Mouse (Mus musculus): ENCODE data around the gene 5730522E02Rik.

The 5730522E02Rik gene

DNA sequence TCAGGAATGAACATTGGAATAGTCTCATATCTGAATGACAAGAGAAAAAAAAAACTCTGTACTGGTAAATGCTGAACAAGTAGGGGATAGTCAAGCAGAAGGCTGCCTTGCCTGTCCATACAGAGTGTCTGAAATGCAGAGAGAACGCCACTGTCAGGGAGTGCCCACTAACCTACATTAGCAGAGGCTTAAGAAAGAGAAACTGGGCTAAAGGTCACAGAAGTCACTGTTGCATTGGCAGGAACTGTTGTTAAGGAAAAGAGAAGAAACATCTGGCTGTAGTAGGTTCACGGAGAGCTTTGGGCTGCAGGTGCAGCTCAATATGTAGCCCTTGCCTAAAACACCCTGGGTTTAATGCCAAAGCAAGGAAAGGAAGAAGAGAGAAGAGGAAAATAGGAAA is 82.2 kb downstream of the 5730522E02Rik start:
- no peak for DNase-seq (ENCODE audit: low spot score)

DNA sequence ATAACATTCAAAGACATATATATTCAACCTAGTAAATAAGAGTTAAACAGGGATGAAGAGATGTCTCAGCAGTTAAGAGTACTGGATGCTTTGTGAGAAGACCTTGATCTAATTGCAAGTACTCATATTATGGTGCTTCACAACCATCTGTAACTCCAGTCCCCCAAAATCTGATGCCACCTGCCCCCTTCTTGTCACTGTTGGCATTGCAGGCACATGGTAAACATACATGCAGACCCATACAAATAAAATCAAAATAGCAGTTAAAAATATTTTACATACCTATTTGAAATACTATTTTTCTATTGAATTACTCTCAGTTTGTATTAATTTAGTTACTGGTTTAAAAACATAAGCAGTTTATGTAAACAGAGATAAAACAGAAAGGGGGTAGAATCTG is 84.6 kb downstream of the 5730522E02Rik start:
- no peak for DNase-seq (ENCODE audit: low spot score)

DNA sequence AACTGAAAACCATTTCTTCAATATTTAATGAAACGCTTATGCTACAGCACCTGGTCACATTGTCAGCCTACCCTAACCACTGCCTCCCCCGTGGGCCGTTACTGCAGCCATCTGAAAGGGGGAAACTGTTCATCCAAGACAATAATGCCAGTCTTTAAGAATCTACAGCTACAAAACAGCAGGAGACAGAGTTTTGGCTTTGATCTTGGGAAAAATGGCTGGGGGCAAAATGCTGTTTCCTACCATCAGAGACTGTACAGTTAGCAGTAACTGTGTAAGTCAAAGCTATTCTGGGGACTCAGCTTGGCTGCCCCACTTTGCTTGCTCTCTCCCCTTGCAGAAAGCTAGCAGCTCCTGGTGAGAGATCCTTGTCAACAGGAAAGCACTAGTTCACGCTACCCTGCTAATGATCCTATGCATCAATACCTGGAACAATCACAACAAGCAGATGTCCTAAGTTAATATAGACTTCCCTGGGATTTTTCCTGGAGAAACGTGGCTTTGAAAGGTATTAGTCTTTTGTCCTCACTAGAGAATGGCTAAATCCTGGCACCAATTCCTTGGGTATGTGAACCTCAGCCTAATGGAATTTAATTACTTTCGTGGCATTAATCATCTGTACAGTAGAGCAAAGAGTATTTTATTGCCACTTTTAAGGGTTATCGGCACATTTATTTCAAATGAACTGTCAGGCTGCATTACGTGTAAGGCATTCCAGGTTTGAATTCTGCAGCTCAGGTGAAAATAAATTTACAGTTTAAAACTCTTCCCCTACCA is 89.6 kb downstream of the 5730522E02Rik start:
- no peak for DNase-seq (ENCODE audit: low spot score)

DNA sequence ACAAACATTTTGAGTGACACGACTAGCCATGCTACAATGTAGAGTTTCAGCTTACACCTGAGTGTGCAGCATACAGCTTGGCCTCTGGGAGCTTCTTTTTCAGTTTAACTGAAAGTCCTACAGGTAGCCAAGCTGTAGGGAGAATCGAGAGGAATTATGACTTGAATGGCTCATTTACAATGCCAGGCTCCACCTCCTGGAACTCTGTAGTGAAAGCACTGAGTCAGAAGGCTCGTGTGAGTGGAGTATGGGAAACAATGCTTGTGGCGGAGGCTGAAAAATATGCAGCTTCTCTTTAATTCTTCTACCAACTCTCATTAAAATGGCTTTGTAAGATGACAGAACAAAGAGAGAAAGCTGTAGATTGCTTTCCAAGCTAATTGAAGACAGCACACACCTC is 92.9 kb downstream of the 5730522E02Rik start:
- DNase-seq (ENCODE audit: low spot score): no peak

DNA sequence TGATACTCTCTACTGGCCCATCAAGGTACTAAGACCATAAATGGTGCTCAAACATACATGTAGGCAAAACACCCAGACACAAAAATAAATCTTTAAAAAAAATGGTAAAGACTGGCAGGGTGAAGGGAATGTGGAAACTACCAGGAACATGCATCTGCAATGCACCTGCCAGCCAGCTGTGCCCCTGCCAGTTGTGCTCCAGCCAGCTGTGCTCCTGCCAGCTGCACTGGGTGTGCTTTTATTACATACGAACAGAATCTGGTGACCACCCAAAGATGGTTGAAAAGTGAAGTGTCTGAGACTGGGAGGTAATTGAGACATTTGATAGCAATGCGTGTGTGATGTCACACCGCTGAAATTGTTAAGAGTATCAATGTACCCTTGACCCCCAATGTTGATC is 98.4 kb downstream of the 5730522E02Rik start:
- DNase-seq (ENCODE audit: low spot score): no peak

DNA sequence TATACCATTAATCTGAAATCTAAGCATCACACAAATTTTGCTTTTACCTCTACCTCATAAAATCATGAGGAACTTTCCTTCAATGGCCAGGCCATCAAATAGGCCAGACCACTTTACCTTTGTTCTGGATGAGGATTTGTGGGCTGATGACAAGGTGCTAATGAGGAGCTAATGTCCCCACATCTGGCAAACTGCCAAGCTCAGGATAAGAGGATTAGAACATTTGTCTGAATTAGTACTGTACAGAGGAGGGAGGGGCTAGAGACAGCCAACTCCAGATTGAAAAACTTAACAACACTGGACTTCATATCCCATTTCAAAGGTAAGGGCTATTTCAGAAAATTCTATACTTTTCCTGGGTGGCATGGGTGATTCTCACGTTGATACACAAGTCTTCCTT is 101.9 kb downstream of the 5730522E02Rik start:
- no peak for DNase-seq (ENCODE audit: low spot score)

DNA sequence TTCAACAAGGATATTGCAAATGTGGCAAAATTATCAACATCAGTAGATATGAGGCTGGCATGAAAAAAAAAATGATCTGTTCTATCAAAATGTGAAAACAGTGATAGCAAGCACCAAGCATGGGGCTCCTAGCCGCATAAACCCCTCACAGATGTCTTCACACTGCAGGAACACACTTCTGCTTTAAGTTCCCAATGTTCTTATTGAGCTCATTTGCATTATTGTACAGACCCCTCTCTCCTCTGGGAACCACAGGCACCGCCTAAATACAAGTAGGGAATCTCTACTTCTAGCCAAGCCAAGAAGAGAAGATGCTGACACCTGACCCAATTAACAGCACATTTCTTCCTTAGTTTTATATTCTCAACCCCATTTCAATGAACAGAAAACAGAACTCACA is 105.9 kb downstream of the 5730522E02Rik start:
- DNase-seq (ENCODE audit: low spot score): no peak

DNA sequence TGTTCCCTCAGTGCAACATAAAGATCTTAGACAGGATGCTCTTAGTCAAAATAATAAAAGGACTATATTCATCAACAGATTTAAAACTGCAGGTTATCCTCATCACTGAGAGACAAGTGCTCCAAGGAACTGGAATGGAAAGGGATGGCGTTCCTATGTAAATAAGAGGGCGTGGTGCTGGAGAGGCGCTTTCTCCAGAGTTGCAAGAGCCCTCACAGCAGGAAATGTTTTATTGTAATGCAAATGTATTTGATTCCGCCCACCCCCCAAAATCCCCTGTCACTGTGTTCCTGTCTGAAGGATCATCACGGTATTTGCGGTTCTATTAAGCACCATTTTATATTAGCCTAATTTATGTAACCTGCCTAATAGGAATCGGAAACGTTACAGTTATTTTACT is 106.9 kb downstream of the 5730522E02Rik start:
- no peak for DNase-seq (ENCODE audit: low spot score)

DNA sequence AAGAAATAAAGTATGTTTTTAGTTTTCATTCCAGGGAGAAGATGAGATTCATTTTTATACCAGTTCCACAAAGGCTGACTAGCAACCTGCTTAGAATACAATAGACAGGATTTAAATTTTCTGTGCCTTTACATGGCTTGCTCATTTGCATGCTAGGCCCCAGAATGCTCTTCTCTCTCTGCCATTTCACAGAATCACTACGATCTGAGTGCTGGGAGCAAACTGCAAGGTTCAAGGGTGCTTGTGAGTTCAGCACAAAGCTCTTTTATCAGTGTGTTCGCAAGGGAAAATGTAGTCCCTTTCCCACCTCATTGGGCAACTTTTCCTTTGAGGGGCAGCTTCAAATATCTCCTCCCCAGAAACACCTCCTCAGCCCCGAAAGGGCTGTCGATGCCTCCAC is 107.7 kb downstream of the 5730522E02Rik start:
- DNase-seq (ENCODE audit: low spot score): no peak

DNA sequence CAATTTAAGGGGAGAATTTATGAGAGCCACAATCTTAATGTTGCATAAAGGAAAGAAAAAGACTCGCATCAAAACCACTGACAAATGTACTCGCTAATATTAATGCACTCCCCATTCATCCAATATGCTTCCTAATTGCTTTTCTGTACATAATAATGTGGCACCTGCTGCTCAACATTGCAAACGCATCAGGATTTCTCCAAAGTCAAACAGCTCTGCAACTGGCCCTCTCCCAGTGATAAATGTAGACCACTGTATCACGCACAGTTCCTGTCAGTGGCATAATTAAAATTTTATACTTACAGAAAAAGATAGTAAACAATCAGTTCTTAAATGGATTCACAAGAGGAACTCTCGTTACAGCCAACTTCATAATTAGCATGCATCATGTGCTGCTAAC is 110.5 kb downstream of the 5730522E02Rik start:
- no peak for DNase-seq (ENCODE audit: low spot score)

DNA sequence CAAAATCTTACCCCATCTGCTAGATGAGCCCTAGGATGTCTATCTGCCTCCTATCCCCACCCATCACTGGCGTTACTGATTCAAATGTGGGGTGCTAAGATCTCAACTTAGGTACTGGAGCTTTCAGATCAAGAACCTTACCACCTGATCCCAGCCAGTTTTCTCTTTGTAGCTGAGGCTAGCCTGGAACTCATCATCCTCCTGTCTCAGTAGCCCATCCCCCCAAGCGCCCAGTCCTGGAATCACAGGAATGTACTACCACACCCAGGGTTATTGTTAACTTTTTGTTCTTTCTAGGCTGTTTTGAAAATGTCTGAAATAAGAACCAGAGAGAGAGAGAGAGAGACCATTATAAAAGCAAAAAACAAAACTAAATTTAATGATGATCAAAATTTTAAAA is 111.6 kb downstream of the 5730522E02Rik start:
- DNase-seq (ENCODE audit: low spot score): no peak

DNA sequence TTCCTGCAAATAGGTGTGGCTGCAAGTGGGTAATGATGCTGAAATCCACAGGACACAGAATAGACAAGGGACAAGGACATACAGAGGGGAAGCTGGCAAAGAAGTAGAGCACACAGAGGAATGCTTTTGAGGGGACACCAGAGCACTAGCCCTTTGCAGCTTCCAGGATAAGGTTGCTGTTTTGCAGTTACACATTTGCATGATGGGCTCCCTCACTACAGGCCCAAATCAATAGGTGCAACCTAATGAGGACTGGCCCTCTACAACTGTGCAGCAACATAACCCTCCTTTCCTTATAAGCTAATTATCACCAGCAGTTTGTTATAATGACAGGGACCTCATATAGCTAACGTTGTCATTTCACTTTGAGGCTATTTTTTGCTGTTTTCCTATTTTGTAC is 114.5 kb downstream of the 5730522E02Rik start:
- DNase-seq (ENCODE audit: low spot score): no peak

DNA sequence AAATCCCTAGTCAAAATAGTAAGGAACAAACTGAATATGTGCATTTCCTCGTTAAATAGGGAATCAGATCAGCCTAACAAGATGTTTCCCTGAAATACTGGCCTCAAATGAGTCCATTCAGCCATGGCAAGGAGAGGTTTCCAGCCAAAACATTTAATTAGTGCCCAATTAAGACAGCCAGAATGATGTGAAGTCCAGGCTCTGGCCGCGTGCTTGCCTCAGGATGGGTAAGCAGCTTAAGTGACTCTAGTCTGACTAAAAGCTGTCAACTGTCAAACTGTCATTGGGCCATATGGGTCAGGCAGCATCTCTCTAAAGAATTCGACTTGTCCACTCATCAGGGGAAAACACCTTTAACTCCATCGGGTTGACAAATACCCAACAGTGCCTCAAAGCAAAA is 121.6 kb downstream of the 5730522E02Rik start:
- no peak for DNase-seq (ENCODE audit: low spot score)

DNA sequence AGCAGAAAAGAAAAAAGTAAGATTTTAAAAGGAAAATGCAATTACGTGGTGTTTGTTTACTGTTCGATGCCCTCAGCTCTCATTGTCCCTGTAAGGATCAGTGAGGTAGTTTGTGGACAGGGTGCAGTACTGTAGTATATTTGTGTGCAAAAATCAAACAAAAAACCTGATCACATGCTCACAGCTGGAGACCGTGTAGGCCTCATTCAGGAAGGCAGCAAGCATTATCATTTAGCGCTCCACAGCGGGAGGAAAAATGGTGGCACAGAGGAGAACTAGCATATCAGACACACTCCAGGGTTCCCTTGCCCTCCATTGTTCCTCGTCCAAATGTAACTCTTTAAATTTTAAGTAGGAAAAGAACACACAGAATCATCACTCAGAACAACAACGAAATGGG is 123.9 kb downstream of the 5730522E02Rik start:
- no peak for DNase-seq (ENCODE audit: low spot score)

DNA sequence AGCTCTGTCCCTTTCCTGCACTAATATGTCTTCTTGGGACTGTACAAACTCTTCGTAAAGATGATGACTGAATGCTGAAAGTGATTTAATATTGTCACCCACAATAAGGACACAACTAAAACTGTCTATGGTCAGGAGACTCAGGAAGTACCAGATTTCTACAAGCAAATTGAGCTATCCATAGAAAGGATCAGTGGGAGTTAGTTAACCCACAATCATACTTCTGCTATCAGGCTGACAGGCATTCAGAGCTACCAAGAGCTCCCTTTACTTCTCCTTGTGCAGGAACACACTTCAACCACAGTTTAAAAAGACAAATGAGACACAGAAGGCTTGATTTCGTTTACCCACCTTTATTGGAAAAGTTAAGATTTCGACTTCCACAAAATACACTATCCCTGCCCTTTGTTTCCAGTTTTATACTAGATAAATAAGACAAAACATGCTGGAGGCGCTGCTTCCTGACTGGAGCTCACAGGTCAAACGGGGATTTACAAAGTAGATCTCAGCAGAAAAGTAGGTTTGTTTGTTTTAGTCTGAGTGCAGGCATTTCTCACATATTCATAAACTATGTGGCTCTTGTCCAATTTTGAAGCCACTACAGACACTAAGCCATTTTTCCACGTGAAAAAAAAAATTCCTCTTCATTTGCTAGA is 125.1 kb downstream of the 5730522E02Rik start:
- no peak for DNase-seq (ENCODE audit: low spot score)

DNA sequence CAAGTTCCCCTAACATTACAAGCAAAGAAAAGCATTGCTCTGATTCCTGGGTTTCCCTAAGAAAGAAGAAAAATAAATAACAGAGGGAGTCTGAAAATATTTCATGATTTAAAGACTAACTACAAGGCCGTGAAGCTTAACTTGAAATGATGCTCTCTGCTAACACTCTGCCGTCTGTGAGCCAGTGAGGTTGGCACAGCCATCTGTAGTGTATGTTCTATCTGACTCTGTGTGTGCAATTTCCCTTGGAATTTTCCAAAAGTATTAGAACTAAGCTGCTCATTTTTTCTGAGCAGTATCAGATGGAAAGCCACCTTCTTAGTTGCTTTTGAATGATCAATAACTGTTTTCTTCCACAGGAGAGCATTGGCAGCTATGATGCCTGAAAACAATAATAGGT is 134.2 kb downstream of the 5730522E02Rik start:
- DNase-seq (ENCODE audit: low spot score): peak; percentile 28

DNA sequence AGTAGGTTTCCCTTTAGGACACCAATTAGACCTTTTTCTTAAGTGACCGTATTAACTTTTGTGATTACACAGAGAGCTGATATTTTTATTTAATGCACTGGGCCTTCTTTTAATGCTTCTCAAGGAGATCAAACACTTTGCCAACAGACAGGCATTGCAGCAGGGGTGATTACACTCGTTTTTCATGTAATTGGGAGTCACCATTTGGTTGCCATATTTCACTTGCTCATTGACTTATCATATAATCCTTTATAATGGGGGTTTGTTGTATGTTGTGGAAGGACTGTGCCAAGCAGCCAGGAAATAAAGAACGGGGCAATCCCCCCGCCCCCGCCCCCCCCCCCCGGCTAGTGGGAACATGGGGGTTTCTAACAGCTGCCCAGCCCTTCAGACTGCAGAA is 135.0 kb downstream of the 5730522E02Rik start:
- no peak for DNase-seq (ENCODE audit: low spot score)

DNA sequence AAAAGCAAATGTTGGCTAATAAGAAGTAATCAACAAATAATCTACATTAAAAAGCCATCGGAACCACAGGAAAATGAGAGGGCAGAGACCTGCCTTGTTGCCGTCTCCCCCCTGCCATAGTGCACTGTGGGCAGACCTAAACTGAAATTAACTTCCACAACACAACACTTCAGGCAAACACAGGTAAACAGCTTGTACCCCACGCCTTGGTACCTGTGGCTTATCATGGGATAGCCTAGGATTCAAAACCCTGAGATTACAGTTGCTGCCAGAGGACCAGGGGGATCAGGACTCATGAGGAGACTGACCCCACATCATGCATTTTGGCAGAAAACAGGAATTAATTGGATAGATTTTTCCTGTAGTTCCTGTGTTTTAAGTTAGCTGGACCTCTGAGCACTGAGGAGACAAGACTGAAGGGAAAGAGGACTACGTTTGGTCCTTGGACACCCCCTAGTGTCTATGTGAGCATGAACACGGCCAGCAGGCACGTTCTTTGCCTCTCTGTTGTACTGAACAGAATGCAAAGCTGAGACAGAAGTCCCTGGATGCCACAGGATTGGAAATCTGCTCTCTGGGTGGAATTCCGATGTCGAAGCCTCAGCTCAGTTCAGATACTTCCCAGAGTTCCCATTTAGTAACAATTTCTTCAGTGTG is 136.8 kb downstream of the 5730522E02Rik start:
- peak; percentile 77 for DNase-seq (ENCODE audit: low spot score)

DNA sequence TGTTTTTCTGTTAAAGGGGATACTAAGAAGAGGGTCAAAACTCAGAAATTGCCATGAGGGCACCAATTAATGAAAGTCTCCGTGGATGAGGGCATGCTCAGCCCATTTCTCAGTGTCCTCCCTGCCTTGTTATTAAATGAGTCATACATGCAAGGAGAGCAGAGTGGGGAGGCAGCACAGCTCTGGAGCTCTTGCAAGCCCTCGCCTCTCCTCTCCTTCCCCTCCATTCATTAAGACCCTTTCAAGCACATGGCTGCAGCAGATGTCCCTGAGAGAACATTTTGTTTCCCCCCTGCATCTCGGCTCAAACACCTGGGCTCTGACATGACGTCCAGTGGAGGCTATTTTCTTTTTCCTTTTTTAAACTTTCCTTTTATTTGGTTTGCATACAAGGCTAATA is 138.5 kb downstream of the 5730522E02Rik start:
- no peak for DNase-seq (ENCODE audit: low spot score)

DNA sequence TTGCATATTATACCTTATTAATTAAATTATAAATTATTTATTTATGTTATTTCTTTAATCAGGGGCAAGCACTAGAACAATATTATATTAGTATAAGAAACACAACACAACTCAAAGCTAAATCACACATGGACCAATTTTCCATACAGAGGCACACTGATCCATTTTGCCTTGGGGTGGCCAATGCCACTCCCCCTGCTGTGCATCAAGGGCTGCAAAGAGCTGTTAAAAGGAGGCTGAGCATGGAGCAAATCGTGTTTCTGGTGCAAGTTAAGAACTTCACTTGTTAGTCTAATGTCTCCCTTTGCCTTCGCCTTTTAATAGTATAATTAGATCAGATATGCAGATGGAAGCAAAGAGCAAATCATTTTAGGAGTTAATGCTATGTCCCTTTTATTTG is 147.3 kb downstream of the 5730522E02Rik start:
- DNase-seq (ENCODE audit: low spot score): no peak

DNA sequence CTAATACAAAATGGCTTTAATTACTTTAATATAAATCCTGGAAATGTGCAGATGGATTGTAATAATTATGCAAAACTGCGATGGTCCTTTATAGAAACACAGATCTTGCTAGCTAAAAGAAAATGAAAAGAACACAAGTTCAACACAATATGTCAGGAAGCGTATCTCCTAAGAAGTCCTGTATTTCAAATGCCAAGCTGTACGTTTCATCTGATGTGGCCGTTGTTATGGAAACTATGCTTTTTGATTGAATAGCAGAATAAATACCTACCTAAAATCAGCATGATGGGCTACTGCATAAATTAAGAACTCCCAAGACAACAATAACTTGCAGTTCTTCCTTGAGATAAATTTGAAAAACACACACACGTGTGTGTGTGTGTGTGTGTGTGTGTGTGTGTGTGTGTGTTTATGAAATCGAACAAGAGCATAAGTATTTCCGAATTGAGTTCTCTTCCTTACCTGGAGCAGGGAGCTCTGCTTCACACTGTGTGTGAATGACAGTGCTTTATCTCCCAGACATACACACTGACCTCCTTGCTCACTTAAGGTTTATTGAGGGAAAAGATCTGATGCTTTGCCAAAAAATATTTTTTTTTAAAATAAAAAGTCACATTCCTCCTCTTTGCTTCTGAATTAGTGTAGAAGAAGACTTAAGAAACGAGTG is 149.0 kb downstream of the 5730522E02Rik start:
- no peak for DNase-seq (ENCODE audit: low spot score)

DNA sequence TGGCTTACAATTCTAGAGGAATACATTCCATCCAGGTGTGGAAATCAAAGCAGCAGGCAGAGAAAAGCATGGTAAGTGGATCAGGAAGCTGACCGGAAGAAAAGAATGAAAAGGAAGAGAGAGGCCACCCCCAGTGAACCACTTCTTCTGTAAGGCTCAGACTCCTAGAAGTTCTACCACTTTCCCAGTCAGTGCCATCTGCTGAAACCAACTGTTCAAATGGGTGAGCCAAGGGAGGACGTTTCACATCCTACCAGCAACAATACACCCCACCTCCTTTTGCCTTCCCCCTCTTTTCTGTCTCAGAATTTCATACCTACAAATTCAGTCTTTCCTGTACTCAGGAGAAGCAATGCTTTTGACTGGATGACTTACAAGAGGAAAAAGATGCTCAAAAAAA is 197.0 kb downstream of the 5730522E02Rik start:
- DNase-seq (ENCODE audit: low spot score): peak; percentile 57

DNA sequence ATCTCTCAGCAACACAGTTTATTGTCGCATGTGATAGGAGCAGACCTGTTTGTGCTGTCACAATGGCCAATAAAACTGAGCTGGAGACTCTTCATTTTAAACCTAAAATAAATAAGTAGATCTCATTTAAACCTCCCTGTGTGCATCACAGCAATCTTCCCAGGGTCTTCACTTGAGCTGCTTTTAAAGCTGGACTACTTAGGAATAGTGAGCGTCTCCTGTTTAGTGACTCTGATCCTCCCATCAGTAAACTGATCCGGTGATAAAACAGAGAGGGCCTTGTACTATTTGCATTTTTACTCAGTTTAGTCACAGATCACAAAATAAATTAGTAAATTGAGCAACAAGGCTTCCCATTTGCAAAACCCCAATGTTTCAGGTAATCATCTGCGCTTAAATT is 206.5 kb downstream of the 5730522E02Rik start:
- no peak for DNase-seq (ENCODE audit: low spot score)

Measured in layer of hippocampus, adult 11-12 months (tissue).